Mouse (Mus musculus): ENCODE measurements around the gene Cby3.

DNA sequence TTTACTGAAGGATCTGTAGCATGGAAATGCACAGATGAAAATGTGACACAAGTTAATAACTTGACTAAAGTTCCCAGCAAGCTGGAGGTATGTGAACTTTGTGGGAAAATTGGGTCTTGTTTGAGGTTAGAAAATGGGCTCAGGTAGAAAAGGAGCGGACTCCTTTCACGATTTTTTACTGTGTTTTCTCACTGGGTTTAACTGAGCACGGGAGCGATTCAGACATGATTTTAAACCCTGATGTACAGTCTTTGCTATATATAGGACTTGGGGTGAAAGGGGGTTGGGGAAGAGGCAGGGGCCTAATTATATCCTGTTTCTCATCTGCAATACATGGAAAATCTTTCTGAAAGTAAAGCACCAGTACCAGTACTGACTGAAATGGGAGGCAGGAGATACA, 33.4 kb downstream of the Cby3 start:
- TF ChIP-seq CTCF (IDR thresholded peaks at IDR 0.05; ENCODE audit: low read depth): no peak
- no peak for TF ChIP-seq EP300 (IDR thresholded peaks at IDR 0.05; ENCODE audit: low read depth)

Data from heart, postnatal 0 days (tissue).